ENCODE assay signal across 11 mouse cellular contexts in genomic region chrX:51372477-51373239, GRCm38 (mm10).
DNase-seq lines count a peak whose midpoint lies in the region; ATAC-seq and TF ChIP-seq lines count a peak whose summit lies in the region.
"Had no signal": no experiment of that assay in that cellular context is flagged by ENCODE, and none has a peak within 500 bp of the region (broad histone marks: within the 10 kb centered on the region; RNA-seq: fewer than 3 reads in every experiment).

No protein-coding gene starts in this region.

- intact Hi-C loops in left cerebral cortex, adult 2 months (cut with DNase I), result loop anchor here (10.0 kb wide), 1 partner anchor 168 kb away; the partner anchor contains the start of gene Mbnl3

- no peak overlapping the region for H3K9ac ChIP-seq in intestine, embryonic 16.5 days (ENCODE audit: low read depth, low read length)
- H3K9ac ChIP-seq: heart, embryonic 15.5 days had no signal

- no peaks in the 10 kb centered on the region for H3K9me3 ChIP-seq in intestine, embryonic 16.5 days (ENCODE audit: control insufficient read depth, low read length)
- H3K9me3 ChIP-seq: G1E; heart, embryonic 15.5 days had no signal

- H3K4me3 ChIP-seq in cerebellum, adult 2 months (replicated peaks; ENCODE audit: insufficient read depth, low read depth, low read length), result no peak overlapping the region
- H3K4me3 ChIP-seq in left cerebral cortex, adult 2 months, result no peak overlapping the region
- H3K4me3 ChIP-seq in intestine, embryonic 16.5 days (ENCODE audit: low read length), result no peak overlapping the region
- H3K4me3 ChIP-seq: heart, embryonic 15.5 days; myocyte had no signal

- H3K4me1 ChIP-seq in cerebellum, adult 2 months (ENCODE audit: control insufficient read depth, insufficient read depth, low read length), result no peaks in the 10 kb centered on the region
- no peaks in the 10 kb centered on the region for H3K4me1 ChIP-seq in intestine, embryonic 16.5 days (ENCODE audit: control insufficient read depth, insufficient read depth, low read length)
- H3K4me1 ChIP-seq: heart, embryonic 15.5 days had no signal

- H3K27ac ChIP-seq in cerebellum, adult 2 months (ENCODE audit: insufficient read depth, low read length), result no peak overlapping the region
- H3K27ac ChIP-seq in left cerebral cortex, adult 2 months, result no peak overlapping the region
- H3K27ac ChIP-seq in intestine, embryonic 16.5 days (ENCODE audit: low read length), result no peak overlapping the region
- H3K27ac ChIP-seq: heart, embryonic 15.5 days had no signal

- TF ChIP-seq CTCF in cerebellum, adult 2 months (IDR thresholded peaks at IDR 0.05; ENCODE audit: borderline replicate concordance, insufficient read depth, low read depth, low read length), result peak; percentile 24; the same call in 1 of the 2 replicates
- peak; percentile 48 for TF ChIP-seq CTCF in left cerebral cortex, adult 2 months (IDR thresholded peaks at IDR 0.05)

- H3K4me2 ChIP-seq in intestine, embryonic 16.5 days (ENCODE audit: low read depth, low read length), result no peak overlapping the region
- H3K4me2 ChIP-seq: heart, embryonic 15.5 days had no signal

- 21% methylated on average over 5 of the region's 5 CpGs for WGBS in cerebellum, adult 2 months
- WGBS in intestine, embryonic 16.5 days, result 32% methylated on average over 5 of the region's 5 CpGs

- no peaks in the 10 kb centered on the region for H3K27me3 ChIP-seq in cerebellum, adult 2 months (ENCODE audit: control insufficient read depth, insufficient read depth, low read length)
- H3K27me3 ChIP-seq in intestine, embryonic 16.5 days (replicated peaks; ENCODE audit: control insufficient read depth, insufficient read depth, low read length), result no peaks in the 10 kb centered on the region
- H3K27me3 ChIP-seq: heart, embryonic 15.5 days had no signal

- DNase-seq in cerebellum, adult 2 months, result no peak
- no peak for DNase-seq in cerebellum, adult 8-10 months
- DNase-seq in left cerebral cortex, adult 2 months (ENCODE audit: extremely low spot score in 1 of 2, low spot score in 2 of 2), result no peak
- DNase-seq in left cerebral cortex, adult 8-10 months (ENCODE audit: low spot score in 2 of 2), result no peak
- peak; percentile 7 to 34 for DNase-seq in adrenal gland, postnatal 36 days
- peak; percentile 36 for DNase-seq in mesoderm, embryonic 11.5 days (ENCODE audit: low read depth, low spot score)
- DNase-seq in spleen, postnatal 36 days (ENCODE audit: low spot score in 2 of 2), result no peak

- peak; percentile 66 for ATAC-seq in intestine, embryonic 16.5 days

- no peak for TF ChIP-seq POLR2A in cerebellum, adult 2 months (IDR thresholded peaks at IDR 0.05; ENCODE audit: borderline replicate concordance, insufficient read depth, low read length)

- no peaks in the 10 kb centered on the region for H3K36me3 ChIP-seq in intestine, embryonic 16.5 days (ENCODE audit: control insufficient read depth, insufficient read depth, low read length)
- H3K36me3 ChIP-seq: G1E; heart, embryonic 15.5 days had no signal

Comparison
In these comparisons a context has a peak if more than half of its experiments do, and no peak if none do; other contexts are left out.
1. DNase-seq: peak in adrenal gland, postnatal 36 days (2 of 2) and mesoderm, embryonic 11.5 days (single experiment); none in cerebellum, adult 2 months (0 of 2), cerebellum, adult 8-10 months (single experiment), left cerebral cortex, adult 2 months (0 of 2), left cerebral cortex, adult 8-10 months (0 of 2) and spleen, postnatal 36 days (0 of 2).